Mouse (Mus musculus) spleen, adult 2 months (tissue): ENCODE data around the gene Vipas39.

Source experiments
- CTCF ChIP-seq: fragments of 200-500 bp; IDR thresholded peaks from 2 replicates; pipeline ENCODE4 v1.5.1; 2011; ENCODE audit warnings: mild to moderate bottlenecking, inconsistent platforms; ENCODE audit not compliant: insufficient read depth, insufficient read length, insufficient replicate concordance; ENCODE audit errors: extremely low read depth
- POLR2A ChIP-seq: fragments of 200-500 bp; IDR thresholded peaks from 2 replicates; pipeline ENCODE4 v1.6.1; 2011; ENCODE audit warnings: low read depth, low read length, inconsistent platforms

DNA sequence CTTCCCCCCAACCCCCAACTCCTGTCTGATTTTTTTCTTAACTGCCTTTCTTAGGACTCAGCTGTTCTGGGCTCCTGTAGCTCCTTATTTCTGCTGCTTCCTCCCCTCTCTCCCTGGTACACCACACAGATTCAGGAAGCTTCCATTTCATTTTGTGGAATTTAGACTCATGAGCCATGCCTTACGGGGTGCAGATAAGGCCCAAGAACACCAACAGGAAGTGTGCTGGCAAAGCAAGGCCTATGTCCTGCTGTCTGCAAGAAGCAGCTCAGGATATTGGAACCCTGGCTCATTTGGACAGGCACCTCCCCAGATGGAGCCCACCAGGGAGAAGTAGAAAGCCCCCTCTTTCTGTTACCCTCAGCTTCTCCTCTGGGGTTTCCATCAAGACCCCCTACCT lies 15.7 kb upstream of the Vipas39 start:
- TF ChIP-seq CTCF, result no peak
- no peak for TF ChIP-seq POLR2A
